Mouse (Mus musculus) limb, embryonic 11.5 days (tissue): ENCODE results near the gene Tmprss5. TPM values are rescaled to one million over a fixed set of nuclear protein-coding genes. Genes with fewer than 3 reads are reported as not detected.

Experiments used
- ATAC-seq: fragments of 200-750 bp; cut with Nextera tagmentation; 2 replicates; pipeline ENCODE4 v1.8.0; 2017; ENCODE audit warnings: low read depth; ENCODE audit not compliant: insufficient number of reproducible peaks, low FRiP score, low TSS enrichment
- DNase-seq: peaks from one replicate; pipeline ENCODE4 v3.0.0-alpha.2; 2015; ENCODE audit warnings: low spot score
- H3K27ac ChIP-seq: fragments of 300-500 bp; sonication (generic); replicated peaks from 2 replicates; pipeline ENCODE4 v1.5.1; 2014; ENCODE audit warnings: low read depth, mild to moderate bottlenecking, low read length
- H3K27me3 ChIP-seq: fragments of 300-500 bp; sonication (generic); 2 replicates; pipeline ENCODE4 v1.6.1; 2014; ENCODE audit warnings: mild to moderate bottlenecking, low read length, mixed read lengths; ENCODE audit not compliant: control insufficient read depth, insufficient read depth
- H3K36me3 ChIP-seq: fragments of 300-500 bp; sonication (generic); 2 replicates; pipeline ENCODE4 v1.6.1; 2014; ENCODE audit warnings: mild to moderate bottlenecking, low read length, moderate library complexity, mixed read lengths; ENCODE audit not compliant: control insufficient read depth, insufficient read depth
- H3K4me1 ChIP-seq: fragments of 300-500 bp; sonication (generic); 2 replicates; pipeline ENCODE4 v1.6.1; 2014; ENCODE audit warnings: low read length, mixed read lengths; ENCODE audit not compliant: control insufficient read depth, insufficient read depth
- H3K4me2 ChIP-seq: fragments of 300-500 bp; sonication (generic); 2 replicates; pipeline ENCODE4 v1.6.1; 2014; ENCODE audit warnings: low read depth, mild to moderate bottlenecking, moderate library complexity; ENCODE audit not compliant: severe bottlenecking
- H3K4me3 ChIP-seq: fragments of 300-500 bp; sonication (generic); 2 replicates; pipeline ENCODE4 v1.5.1; 2014; ENCODE audit warnings: low read depth, low read length
- H3K9ac ChIP-seq: fragments of 300-500 bp; sonication (generic); 2 replicates; pipeline ENCODE4 v1.6.1; 2014; ENCODE audit warnings: mild to moderate bottlenecking, low read length
- H3K9me3 ChIP-seq: fragments of 300-500 bp; sonication (generic); 2 replicates; pipeline ENCODE4 v1.6.1; 2016; ENCODE audit warnings: low read length; ENCODE audit not compliant: control insufficient read depth
- WGBS: fragments of 180-500 bp; shearing (Covaris S2); extraction: QIAGEN DNeasy Blood & Tissue Kit; methylation state at CpG from one replicate; pipeline ENCODE4 v1.1.7; 2014; 5-methylcytosine and 5-hydroxymethylcytosine counted together
- polyA plus RNA-seq: library from polyadenylated mRNA; unstranded; fragments of >200 nt; fragmentation: Nextera tagmentation; extraction: Ambion mirVana; gene quantifications from 2 replicates; pipeline ENCODE4 v1.2.1, GENCODE M21; 2014

Tmprss5 gene
- polyA plus RNA-seq, 1 experiment from 2014 or later, result not detected

GRCm38 (mm10) chr9:49130514-49131010 lies 49.5 kb downstream of the Tmprss5 start:
- Histone ChIP-seq H3K4me3 (no peak overlapping the region), H3K27ac (no peak overlapping the region), H3K9ac (no peak overlapping the region), H3K36me3 (no peaks in the 10 kb centered on the region), H3K4me2 (no peak overlapping the region), H3K27me3 (no peaks in the 10 kb centered on the region), H3K9me3 (no peaks in the 10 kb centered on the region), H3K4me1 (no peaks in the 10 kb centered on the region)
- no peak for ATAC-seq
- WGBS, result 87% methylated on average over 5 of the region's 5 CpGs
- no peak for DNase-seq

GRCm38 (mm10) chr9:49143841-49144240 lies 62.8 kb downstream of the Tmprss5 start:
- WGBS, result 89% methylated on average over 3 of the region's 3 CpGs
- H3K4me3 ChIP-seq, result no peak overlapping the region

GRCm38 (mm10) chr9:49145776-49146175 lies 64.7 kb downstream of the Tmprss5 start:
- Histone ChIP-seq H3K9me3 (no peaks in the 10 kb centered on the region), H3K36me3 (no peaks in the 10 kb centered on the region), H3K4me3 (no peak overlapping the region), H3K27me3 (no peaks in the 10 kb centered on the region), H3K9ac (no peak overlapping the region), H3K4me2 (no peak overlapping the region), H3K27ac (no peak overlapping the region), H3K4me1 (no peaks in the 10 kb centered on the region)
- WGBS, result 82% methylated on average over 8 of the region's 8 CpGs
- ATAC-seq, result no peak
- DNase-seq, result no peak

More at GRCm38 (mm10) chr9:49143841-49144240, 62.8 kb downstream of the Tmprss5 start:
- Histone ChIP-seq H3K4me1 (no peaks in the 10 kb centered on the region), H3K9me3 (no peaks in the 10 kb centered on the region), H3K27me3 (no peaks in the 10 kb centered on the region), H3K4me2 (no peak overlapping the region), H3K36me3 (no peaks in the 10 kb centered on the region), H3K27ac (no peak overlapping the region), H3K9ac (no peak overlapping the region)
- DNase-seq (no peak), ATAC-seq (no peak)

- 75% methylated on average over 3 of the region's 3 CpGs for WGBS
- DNase-seq, result no peak
- H3K27me3 ChIP-seq, result no peaks in the 10 kb centered on the region
- H3K4me1 ChIP-seq, result no peaks in the 10 kb centered on the region
- H3K4me3 ChIP-seq, result no peak overlapping the region
- no peak overlapping the region for H3K27ac ChIP-seq
- no peaks in the 10 kb centered on the region for H3K36me3 ChIP-seq
- no peak overlapping the region for H3K4me2 ChIP-seq
- no peak for ATAC-seq
- H3K9ac ChIP-seq, result no peak overlapping the region
- H3K9me3 ChIP-seq, result no peaks in the 10 kb centered on the region
These were observed 66.0 kb downstream of the Tmprss5 start for GRCm38 (mm10) chr9:49147031-49147430.

Other genes with a start within 250 kb of the Tmprss5 start
- 5.9 and 7.5 TPM in 2 replicates for gene Zbtb16, start 245.0 kb upstream of the Tmprss5 start, polyA plus RNA-seq
- 0.19 and 0.40 TPM in 2 replicates for gene Htr3a, start 170.2 kb upstream of the Tmprss5 start, polyA plus RNA-seq
- gene Htr3b, start 116.3 kb upstream of the Tmprss5 start, polyA plus RNA-seq, result 0.07 TPM in 1 of 2 replicates, not detected in the other
- 41.6 and 42.4 TPM in 2 replicates for gene Usp28, start 95.9 kb upstream of the Tmprss5 start, polyA plus RNA-seq
- 60.2 and 60.4 TPM in 2 replicates for gene Zw10, start 25.6 kb upstream of the Tmprss5 start, polyA plus RNA-seq
- gene Gm4894, start 169.3 kb downstream of the Tmprss5 start, polyA plus RNA-seq, result not detected in 2 replicates